Mouse (Mus musculus) embryonic facial prominence, embryonic 15.5 days (tissue): ENCODE measurements around the gene Gfod1. TPM values are rescaled to one million over a fixed set of nuclear protein-coding genes. Genes with fewer than 3 reads are reported as not detected.
A peak's percentile ranks its signal among the peaks of the same experiment; 100 is the strongest.

Experiments
- ATAC-seq: fragments of 200-750 bp; cut with Nextera tagmentation; 2 replicates; pipeline ENCODE4 v1.8.0; 2017; ENCODE audit warnings: low read depth, moderate TSS enrichment; ENCODE audit not compliant: insufficient number of reproducible peaks, low FRiP score, low TSS enrichment
- H3K27ac ChIP-seq: fragments of 300-500 bp; sonication (generic); replicated peaks from 2 replicates; pipeline ENCODE4 v1.5.1; 2015; ENCODE audit warnings: mild to moderate bottlenecking, inconsistent platforms
- H3K27me3 ChIP-seq: fragments of 300-500 bp; sonication (generic); 2 replicates; pipeline ENCODE4 v1.6.1; 2015; ENCODE audit warnings: inconsistent platforms
- H3K36me3 ChIP-seq: fragments of 300-500 bp; sonication (generic); 2 replicates; pipeline ENCODE4 v1.6.1; 2015; ENCODE audit warnings: mild to moderate bottlenecking, inconsistent platforms
- H3K4me1 ChIP-seq: fragments of 300-500 bp; sonication (generic); 2 replicates; pipeline ENCODE4 v1.6.1; 2015; ENCODE audit warnings: inconsistent platforms
- H3K4me2 ChIP-seq: fragments of 300-500 bp; sonication (generic); replicated peaks from 2 replicates; pipeline ENCODE4 v1.6.1; 2015; ENCODE audit warnings: mild to moderate bottlenecking, inconsistent platforms
- H3K4me3 ChIP-seq: fragments of 300-500 bp; sonication (generic); replicated peaks from 2 replicates; pipeline ENCODE4 v1.5.1; 2015; ENCODE audit warnings: mild to moderate bottlenecking, inconsistent platforms
- H3K9ac ChIP-seq: fragments of 300-500 bp; sonication (generic); 2 replicates; pipeline ENCODE4 v1.6.1; 2015; ENCODE audit warnings: inconsistent platforms
- H3K9me3 ChIP-seq: fragments of 300-500 bp; sonication (generic); replicated peaks from 2 replicates; pipeline ENCODE4 v1.6.1; 2016; ENCODE audit warnings: inconsistent platforms
- WGBS: fragments of 180-500 bp; shearing (Covaris S2); methylation state at CpG from one replicate; pipeline ENCODE4 v1.1.7; 2015; 5-methylcytosine and 5-hydroxymethylcytosine counted together
- polyA plus RNA-seq: library from polyadenylated mRNA; unstranded; fragments of >200 nt; fragmentation: Nextera tagmentation; extraction: Ambion mirVana; gene quantifications from 2 replicates; pipeline ENCODE4 v1.2.1, GENCODE M21; 2015

Gfod1 gene
- polyA plus RNA-seq, 1 experiment from 2014 or later = 1.0 TPM

DNA sequence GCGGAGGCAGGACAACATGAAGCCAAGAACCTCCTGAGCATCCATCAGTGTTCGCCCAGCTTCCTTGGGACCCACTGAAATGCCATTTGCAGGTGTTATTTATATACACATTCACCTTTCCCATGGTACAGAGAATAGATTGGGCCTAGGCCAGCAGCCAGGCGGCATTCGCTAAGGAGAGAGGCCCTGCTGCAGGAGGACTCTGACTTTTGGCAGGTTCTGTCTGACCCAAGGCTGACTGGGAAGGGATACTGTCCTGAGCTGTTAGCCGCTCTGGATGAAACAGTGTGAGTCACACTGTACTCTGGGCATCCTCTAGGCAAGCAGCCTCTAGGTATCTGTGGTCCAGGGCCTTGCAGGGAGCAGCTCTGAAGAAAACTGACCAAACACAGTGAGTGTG lies 6.4 kb downstream of the Gfod1 start:
- H3K27ac ChIP-seq = no peak overlapping the region
- H3K9me3 ChIP-seq = no peaks in the 10 kb centered on the region
- H3K4me1 ChIP-seq = peaks cover 21% of the 10 kb centered on the region
- 85% methylated on average over 5 of the region's 5 CpGs for WGBS
- no peak for ATAC-seq
- no peak overlapping the region for H3K4me3 ChIP-seq
- no peak overlapping the region for H3K4me2 ChIP-seq
- H3K9ac ChIP-seq = no peak overlapping the region
- peaks cover 9% of the 10 kb centered on the region; the same call in 1 of the 2 replicates for H3K27me3 ChIP-seq
- no peaks in the 10 kb centered on the region for H3K36me3 ChIP-seq

DNA sequence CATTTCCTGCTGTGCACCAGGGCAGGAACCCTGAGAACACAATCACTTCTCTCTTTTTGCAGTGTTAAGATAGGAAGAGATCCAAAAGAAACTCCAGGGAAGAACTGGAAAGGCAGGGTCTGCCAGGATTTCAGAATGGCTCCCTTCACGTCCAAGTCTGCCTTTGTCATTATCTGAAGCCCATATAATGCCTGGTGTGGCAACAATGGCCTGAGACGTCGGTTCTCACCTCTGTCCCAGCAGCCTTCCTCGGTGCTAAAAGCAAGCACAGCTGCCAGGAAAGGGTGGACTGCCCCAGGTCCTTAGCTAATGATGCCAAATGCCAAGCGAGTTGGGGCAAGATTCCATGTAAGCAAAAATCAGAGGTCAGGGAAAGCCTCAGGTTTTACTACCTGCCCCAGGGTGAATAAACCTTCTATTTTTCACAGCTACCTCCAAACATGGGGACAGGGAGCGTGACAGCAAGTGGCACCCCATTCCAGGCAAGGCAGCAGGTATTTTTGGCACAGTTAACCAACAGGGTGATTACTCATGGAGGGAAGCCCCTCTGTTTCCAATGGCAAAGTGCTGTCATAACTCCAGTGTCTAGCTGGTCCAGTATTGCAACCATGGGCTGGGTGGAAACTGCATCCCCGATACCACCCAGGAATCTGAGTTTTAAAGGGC lies 7.7 kb downstream of the Gfod1 start:
- H3K4me3 ChIP-seq = no peak overlapping the region
- no peaks in the 10 kb centered on the region for H3K9me3 ChIP-seq
- WGBS = 52% methylated on average over 7 of the region's 7 CpGs
- no peak overlapping the region for H3K9ac ChIP-seq
- no peak overlapping the region for H3K4me2 ChIP-seq
- peaks cover 8% of the 10 kb centered on the region; the same call in 1 of the 2 replicates for H3K4me1 ChIP-seq
- H3K27ac ChIP-seq = 0 out of 2 replicates have a peak overlapping the region, but pooled peaks have one; percentile 5
- H3K27me3 ChIP-seq = peaks cover 9% of the 10 kb centered on the region; the same call in 1 of the 2 replicates
- ATAC-seq = no peak
- no peaks in the 10 kb centered on the region for H3K36me3 ChIP-seq

DNA sequence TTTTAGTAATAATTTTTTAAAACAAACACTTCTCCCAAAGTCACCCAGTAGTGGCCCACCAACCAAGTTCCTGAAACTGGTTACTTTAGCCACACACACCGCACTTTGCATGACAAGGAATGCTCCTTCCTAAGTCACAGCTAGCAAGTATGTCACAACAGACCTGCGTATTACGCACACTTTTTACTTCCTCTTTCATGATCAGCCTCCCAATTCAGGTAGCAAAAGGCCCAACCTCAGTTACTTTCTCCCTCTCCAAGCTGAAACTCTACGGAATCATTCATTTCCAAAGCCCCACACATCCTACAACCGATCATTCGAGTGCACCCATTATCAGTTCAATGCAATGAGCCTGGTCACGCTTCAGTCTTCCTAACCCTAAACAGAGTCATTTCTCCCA lies 8.3 kb downstream of the Gfod1 start:
- Histone ChIP-seq H3K9me3 (no peaks in the 10 kb centered on the region), H3K4me2 (no peak overlapping the region), H3K27me3 (peaks cover 8% of the 10 kb centered on the region; the same call in 1 of the 2 replicates), H3K4me3 (no peak overlapping the region), H3K27ac (0 out of 2 replicates have a peak overlapping the region, but pooled peaks have one; percentile 5), H3K4me1 (peaks cover 8% of the 10 kb centered on the region; the same call in 1 of the 2 replicates), H3K36me3 (no peaks in the 10 kb centered on the region), H3K9ac (no peak overlapping the region)
- 77% methylated on average over 7 of the region's 7 CpGs for WGBS
- ATAC-seq = no peak

DNA sequence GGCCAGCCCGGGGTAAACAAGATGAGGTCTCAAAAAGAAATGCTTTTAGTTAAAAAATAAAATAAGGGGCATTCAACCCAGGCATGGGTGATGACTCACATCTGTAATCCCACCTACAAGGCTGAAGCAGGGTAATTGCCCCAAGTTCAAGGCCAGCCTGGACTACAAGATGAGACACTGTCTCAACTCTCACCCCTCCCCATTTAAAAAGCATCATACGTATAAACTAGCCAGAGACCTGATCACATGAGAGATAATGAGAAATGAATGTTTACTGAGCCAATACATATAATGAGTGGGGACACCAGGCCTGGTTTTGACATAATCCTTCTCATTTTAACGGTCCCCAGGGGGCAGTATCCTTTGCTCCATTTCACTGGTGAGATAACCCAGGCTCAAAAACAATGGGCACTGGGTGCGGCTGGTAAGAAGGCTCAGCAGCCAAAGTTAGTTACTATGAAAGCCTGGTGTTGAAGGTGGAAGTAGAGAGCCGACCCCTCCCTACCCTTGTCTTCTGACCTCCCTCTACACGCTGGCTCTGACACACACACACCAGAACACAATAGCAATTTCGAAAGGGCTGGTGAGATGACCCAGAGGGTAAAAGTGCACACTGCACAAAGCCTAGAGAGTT lies 8.9 kb downstream of the Gfod1 start:
- Histone ChIP-seq H3K4me1 (peaks cover 8% of the 10 kb centered on the region; the same call in 1 of the 2 replicates), H3K4me2 (no peak overlapping the region), H3K4me3 (no peak overlapping the region), H3K9me3 (no peaks in the 10 kb centered on the region), H3K27ac (no peak overlapping the region), H3K27me3 (0 out of 2 replicates have a peak, but pooled peaks cover 3% of the 10 kb centered on the region), H3K36me3 (no peaks in the 10 kb centered on the region), H3K9ac (no peak overlapping the region)
- ATAC-seq = no peak
- WGBS = 70% methylated on average over 7 of the region's 7 CpGs

DNA sequence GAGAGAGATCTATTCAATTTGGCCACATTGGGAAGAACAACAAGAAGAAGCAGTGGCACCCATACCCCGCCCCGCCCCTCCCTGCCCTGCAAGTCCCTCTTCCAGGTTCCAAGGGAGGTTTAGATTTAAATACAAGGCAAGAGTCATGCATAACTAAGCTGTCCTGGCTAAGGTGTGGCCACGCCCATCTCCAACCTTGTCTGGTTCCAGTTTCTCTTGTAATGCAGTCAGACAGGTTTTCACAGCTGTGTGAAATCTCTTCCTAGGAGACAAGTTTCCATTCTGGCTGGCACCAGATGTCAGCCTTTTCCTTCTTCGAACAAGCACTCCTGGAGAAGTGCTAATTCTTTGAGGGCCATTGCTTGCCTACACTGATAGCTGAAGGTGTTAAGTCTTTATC lies 11.1 kb downstream of the Gfod1 start:
- H3K4me1 ChIP-seq = peaks cover 20% of the 10 kb centered on the region; the same call in 1 of the 2 replicates
- H3K27me3 ChIP-seq = no peaks in the 10 kb centered on the region
- H3K27ac ChIP-seq = no peak overlapping the region
- no peak overlapping the region for H3K4me3 ChIP-seq
- H3K9ac ChIP-seq = no peak overlapping the region
- no peaks in the 10 kb centered on the region for H3K9me3 ChIP-seq
- ATAC-seq = no peak
- no peaks in the 10 kb centered on the region for H3K36me3 ChIP-seq
- WGBS = 62% methylated on average over 4 of the region's 4 CpGs
- no peak overlapping the region for H3K4me2 ChIP-seq

DNA sequence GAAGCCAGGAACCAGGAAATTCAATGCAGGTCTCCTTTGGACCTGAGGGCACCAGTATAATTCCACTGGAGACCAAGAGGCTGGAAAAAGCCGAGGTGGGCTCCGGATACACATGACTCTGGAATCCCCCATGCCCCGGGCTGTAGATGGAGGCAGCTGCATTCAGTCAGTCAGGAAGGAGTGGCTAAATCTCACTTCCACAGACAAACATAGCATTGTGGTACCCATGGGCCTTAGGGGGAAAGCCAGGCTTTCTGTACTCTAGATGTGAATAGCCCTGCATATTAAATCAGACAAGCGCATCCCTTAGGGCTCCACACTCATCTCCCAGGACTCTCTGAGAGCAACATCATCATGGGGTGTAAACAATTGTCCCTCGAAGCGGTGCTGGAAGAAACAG lies 14.9 kb downstream of the Gfod1 start:
- ATAC-seq = peak; percentile 52; the same call in 1 of the 2 replicates
- 32% methylated on average over 6 of the region's 6 CpGs for WGBS
- Histone ChIP-seq H3K36me3 (no peaks in the 10 kb centered on the region), H3K27ac (peak overlapping the region; percentile 52; the same call in 1 of the 2 replicates), H3K4me2 (no peak overlapping the region), H3K4me1 (0 out of 2 replicates have a peak, but pooled peaks cover 12% of the 10 kb centered on the region), H3K9ac (no peak overlapping the region), H3K27me3 (no peaks in the 10 kb centered on the region), H3K4me3 (no peak overlapping the region), H3K9me3 (no peaks in the 10 kb centered on the region)

DNA sequence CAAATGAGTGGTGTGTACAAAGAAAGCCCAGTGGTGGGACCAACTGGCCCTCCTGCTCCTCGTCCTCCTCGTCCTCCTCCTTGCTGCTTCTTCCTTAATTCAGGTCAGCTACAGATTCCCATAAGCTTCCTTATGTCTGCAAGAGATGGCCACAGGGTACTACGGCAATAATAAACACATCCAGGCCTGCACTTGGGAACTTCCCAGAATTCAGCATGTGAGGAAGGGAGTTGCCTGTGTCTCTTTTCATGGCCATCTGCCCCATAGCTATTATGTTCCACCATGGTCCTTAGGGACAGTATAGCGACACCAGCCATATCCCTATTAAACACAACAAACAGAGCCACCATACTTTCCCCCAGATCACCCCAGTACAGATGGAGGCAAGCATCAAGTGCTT lies 15.5 kb downstream of the Gfod1 start:
- Histone ChIP-seq H3K4me2 (no peak overlapping the region), H3K27ac (no peak overlapping the region), H3K36me3 (no peaks in the 10 kb centered on the region), H3K9me3 (no peaks in the 10 kb centered on the region), H3K27me3 (no peaks in the 10 kb centered on the region), H3K4me1 (0 out of 2 replicates have a peak, but pooled peaks cover 12% of the 10 kb centered on the region), H3K4me3 (no peak overlapping the region), H3K9ac (no peak overlapping the region)
- 0 out of 2 replicates have a peak, but pooled peaks have one; percentile 16 for ATAC-seq
- WGBS = 48% methylated on average over 4 of the region's 4 CpGs

DNA sequence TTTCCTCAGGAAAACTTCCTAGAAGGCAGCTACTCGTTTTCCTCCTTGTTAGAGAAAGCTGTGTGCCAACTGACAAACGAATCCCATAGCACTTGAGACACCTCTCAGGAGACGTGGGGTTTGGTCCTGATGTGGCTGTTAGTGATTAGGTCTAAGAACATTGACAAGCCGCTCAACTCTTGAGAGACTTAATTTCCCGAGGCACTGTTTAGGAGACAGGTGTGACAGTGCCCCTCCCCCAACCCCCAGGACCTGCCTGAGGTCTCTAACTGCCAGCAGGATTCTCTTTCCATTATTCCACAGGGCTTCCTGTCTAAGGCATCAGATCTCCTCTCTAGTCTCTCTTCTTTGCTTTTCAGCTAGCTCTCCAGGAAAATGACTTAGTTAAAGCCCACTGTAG lies 15.9 kb downstream of the Gfod1 start:
- no peak overlapping the region for H3K4me3 ChIP-seq
- H3K4me2 ChIP-seq = no peak overlapping the region
- no peaks in the 10 kb centered on the region for H3K9me3 ChIP-seq
- 0 out of 2 replicates have a peak, but pooled peaks cover 12% of the 10 kb centered on the region for H3K4me1 ChIP-seq
- no peaks in the 10 kb centered on the region for H3K27me3 ChIP-seq
- H3K9ac ChIP-seq = no peak overlapping the region
- no peaks in the 10 kb centered on the region for H3K36me3 ChIP-seq
- 29% methylated on average over 5 of the region's 5 CpGs for WGBS
- ATAC-seq = no peak; the same call in 1 of the 2 replicates
- no peak overlapping the region for H3K27ac ChIP-seq

DNA sequence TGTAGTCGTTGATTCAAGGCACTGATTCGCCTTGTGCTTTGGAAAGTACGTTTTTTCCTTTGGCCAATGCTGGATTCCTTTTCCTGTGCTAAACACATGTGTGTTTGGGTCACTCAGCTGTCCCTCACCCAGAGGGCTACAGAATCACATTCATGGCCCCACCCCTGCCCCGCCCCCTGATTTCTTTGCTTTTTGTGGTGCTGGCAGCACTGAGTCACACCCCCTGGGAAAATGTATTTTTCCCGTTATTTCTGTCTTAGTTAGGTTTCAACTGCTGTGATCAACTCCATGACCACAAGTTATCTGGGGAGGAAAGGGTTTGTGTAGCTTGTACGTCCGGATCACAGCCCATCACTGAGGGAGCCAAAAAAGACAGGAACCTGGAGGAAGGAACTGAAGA lies 17.1 kb downstream of the Gfod1 start:
- Histone ChIP-seq H3K9ac (no peak overlapping the region), H3K4me2 (no peak overlapping the region), H3K27me3 (no peaks in the 10 kb centered on the region), H3K36me3 (no peaks in the 10 kb centered on the region), H3K4me1 (0 out of 2 replicates have a peak, but pooled peaks cover 12% of the 10 kb centered on the region), H3K27ac (no peak overlapping the region), H3K9me3 (no peaks in the 10 kb centered on the region), H3K4me3 (no peak overlapping the region)
- 64% methylated on average over 7 of the region's 7 CpGs for WGBS
- no peak for ATAC-seq

DNA sequence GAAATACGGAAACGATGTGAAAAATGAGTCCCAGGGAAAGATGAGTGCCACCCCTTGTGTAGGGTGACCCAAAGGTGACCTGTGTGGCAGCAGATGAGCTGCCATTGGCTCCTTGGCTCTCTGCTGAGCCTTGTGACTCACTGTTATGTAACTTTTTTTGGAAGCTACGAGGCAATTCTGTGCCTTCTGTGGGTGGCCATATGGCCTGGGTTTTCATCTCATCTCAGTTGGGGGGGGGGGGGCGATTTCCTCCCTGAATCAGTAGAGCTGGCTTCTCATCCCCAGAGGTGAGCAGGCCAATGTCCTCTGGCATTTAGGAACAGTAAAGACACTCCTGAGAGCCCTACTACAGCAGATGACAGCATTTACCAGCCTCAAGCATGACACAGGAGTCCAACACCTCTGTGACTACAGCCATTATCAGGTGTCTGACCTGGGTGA lies 19.2 kb downstream of the Gfod1 start:
- Histone ChIP-seq H3K4me2 (no peak overlapping the region), H3K4me1 (0 out of 2 replicates have a peak, but pooled peaks cover 12% of the 10 kb centered on the region), H3K4me3 (no peak overlapping the region), H3K36me3 (no peaks in the 10 kb centered on the region), H3K27ac (no peak overlapping the region), H3K27me3 (no peaks in the 10 kb centered on the region), H3K9ac (no peak overlapping the region), H3K9me3 (no peaks in the 10 kb centered on the region)
- ATAC-seq = no peak
- 47% methylated on average over 4 of the region's 4 CpGs for WGBS

DNA sequence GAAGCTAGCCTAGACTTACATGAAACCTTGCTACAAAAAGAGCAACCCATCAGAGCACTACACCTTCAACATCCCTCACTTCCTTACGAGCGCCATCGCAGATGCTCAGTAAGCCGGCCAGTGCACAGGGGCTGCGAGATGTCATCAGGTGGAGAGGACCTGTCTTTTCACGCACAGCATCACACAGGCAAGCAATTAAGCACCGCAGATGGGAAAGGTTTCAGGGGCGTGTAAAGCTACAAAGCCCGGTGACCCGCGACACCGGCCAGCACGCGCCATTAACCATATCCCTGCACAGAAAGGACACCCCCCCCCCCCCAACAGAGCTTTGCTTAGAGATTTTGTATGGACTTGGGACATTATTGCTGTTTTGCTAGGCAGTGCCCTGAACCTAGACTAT lies 30.1 kb downstream of the Gfod1 start:
- H3K27ac ChIP-seq = no peak overlapping the region
- no peaks in the 10 kb centered on the region for H3K9me3 ChIP-seq
- no peaks in the 10 kb centered on the region for H3K27me3 ChIP-seq
- H3K4me2 ChIP-seq = no peak overlapping the region
- no peak overlapping the region for H3K4me3 ChIP-seq
- H3K9ac ChIP-seq = no peak overlapping the region
- ATAC-seq = no peak
- WGBS = 89% methylated on average over 14 of the region's 14 CpGs
- H3K4me1 ChIP-seq = peaks cover 15% of the 10 kb centered on the region
- no peaks in the 10 kb centered on the region for H3K36me3 ChIP-seq
